Mouse (Mus musculus): Measurements from ENCODE around the gene Vps37c. TPM values are rescaled to one million over a fixed set of nuclear protein-coding genes. Genes with fewer than 3 reads are reported as not detected.

The Vps37c gene
- polyA plus RNA-seq, 1 experiment: not detected

DNA sequence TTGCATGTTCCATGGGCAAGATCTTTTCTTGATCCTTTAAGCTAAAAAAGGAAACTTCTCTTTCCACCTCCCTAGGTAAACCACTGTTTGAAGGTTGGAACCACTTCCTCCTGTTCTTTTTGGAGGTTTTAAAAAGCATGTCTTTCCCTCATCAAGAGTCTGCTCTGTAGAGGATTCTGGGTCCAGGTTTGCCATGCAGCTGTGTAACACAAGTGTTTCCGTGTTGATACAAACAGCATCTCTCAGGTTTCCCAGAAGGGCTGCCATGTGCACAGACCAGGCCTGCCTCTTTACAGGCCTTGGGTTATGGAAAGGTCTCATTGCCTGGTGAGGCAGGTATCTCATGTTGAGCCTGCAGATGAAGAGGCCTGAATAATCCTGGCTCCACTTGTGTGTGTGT lies 63.1 kb downstream of the Vps37c start:
- TF ChIP-seq POLR2A (IDR thresholded peaks at IDR 0.05; ENCODE audit: insufficient read depth, low read depth, low read length) (no peak), CTCF (IDR thresholded peaks at IDR 0.05; ENCODE audit: insufficient read depth, low read depth, low read length) (no peak)
- 85% methylated on average over 1 of the region's 1 CpGs for WGBS
- Histone ChIP-seq H3K27ac (ENCODE audit: insufficient read depth, low read depth, low read length) (no peak overlapping the region), H3K4me3 (ENCODE audit: insufficient read depth, low read depth, low read length) (no peak overlapping the region), H3K4me1 (ENCODE audit: control insufficient read depth, insufficient read depth, low read length) (no peaks in the 10 kb centered on the region)

DNA sequence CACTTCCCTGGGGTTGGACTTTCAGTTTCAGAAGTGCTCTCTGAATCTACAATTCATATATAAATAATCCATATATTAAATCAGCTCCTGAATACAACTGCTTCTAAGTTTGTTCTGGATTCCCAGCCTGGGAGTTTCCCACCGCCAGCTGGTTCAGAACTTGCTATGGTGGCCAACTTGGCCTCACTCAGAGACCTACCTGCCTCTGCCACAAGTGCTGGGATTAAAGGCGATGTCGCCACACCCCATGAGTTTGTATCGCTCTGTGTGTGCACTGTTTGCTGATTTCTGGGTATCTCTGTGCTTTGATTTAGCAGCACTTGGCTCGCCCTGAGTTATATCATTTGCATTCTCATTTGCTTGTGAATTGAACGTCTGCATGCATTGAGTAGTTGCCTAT lies 63.6 kb downstream of the Vps37c start:
- H3K27ac ChIP-seq (ENCODE audit: insufficient read depth, low read depth, low read length): no peak overlapping the region
- 88% methylated on average over 6 of the region's 6 CpGs for WGBS
- no peak overlapping the region for H3K4me3 ChIP-seq (ENCODE audit: insufficient read depth, low read depth, low read length)
- H3K4me1 ChIP-seq (ENCODE audit: control insufficient read depth, insufficient read depth, low read length): no peaks in the 10 kb centered on the region
- TF ChIP-seq CTCF (IDR thresholded peaks at IDR 0.05; ENCODE audit: insufficient read depth, low read depth, low read length) (no peak), POLR2A (IDR thresholded peaks at IDR 0.05; ENCODE audit: insufficient read depth, low read depth, low read length) (no peak)

DNA sequence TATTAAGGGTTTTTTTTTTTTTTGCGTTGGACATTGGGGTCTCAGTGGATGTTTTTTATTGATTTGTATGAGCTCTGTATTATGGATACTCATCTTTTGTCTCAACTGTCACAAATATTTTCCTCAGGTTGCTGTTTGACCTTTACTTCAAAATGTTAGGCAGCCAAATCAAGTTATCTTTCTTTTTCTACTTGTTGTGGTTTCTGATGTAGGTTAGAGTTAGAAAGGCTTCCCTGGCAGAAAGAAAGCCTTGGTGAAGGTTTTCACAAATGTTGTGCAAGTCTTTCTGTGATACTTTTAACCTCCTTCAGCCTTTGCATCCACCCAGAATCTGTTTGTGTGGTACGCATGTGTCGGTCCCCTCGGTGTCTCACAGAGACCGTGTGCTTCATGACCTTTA lies 64.1 kb downstream of the Vps37c start:
- H3K27ac ChIP-seq (ENCODE audit: insufficient read depth, low read depth, low read length): no peak overlapping the region
- TF ChIP-seq CTCF (IDR thresholded peaks at IDR 0.05; ENCODE audit: insufficient read depth, low read depth, low read length): no peak
- no peak for TF ChIP-seq POLR2A (IDR thresholded peaks at IDR 0.05; ENCODE audit: insufficient read depth, low read depth, low read length)
- no peak overlapping the region for H3K4me3 ChIP-seq (ENCODE audit: insufficient read depth, low read depth, low read length)
- WGBS: 93% methylated on average over 5 of the region's 5 CpGs
- H3K4me1 ChIP-seq (ENCODE audit: control insufficient read depth, insufficient read depth, low read length): no peaks in the 10 kb centered on the region

DNA sequence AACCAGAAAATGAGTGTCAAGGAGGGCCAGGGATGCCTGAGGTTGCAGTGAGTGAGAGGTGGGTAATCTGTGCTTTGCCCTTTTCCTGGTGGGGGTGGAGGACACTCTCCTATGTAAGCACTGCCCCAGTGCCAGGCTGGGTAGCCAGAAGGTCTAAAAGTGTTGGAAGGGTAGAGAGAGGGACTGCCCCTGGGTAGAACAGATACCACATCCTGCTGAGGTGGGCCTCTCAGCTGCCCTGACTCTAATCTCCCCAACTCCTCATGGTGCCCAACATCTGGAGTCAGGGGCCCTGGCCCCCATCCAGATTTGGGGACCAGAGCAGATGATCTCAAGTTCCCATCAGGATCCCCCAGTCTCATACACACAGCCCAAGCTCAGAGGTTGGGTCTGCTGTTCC lies 68.6 kb downstream of the Vps37c start:
- H3K27ac ChIP-seq (ENCODE audit: insufficient read depth, low read depth, low read length): no peak overlapping the region
- H3K4me3 ChIP-seq (ENCODE audit: insufficient read depth, low read depth, low read length): no peak overlapping the region
- TF ChIP-seq CTCF (IDR thresholded peaks at IDR 0.05; ENCODE audit: insufficient read depth, low read depth, low read length) (no peak), POLR2A (IDR thresholded peaks at IDR 0.05; ENCODE audit: insufficient read depth, low read depth, low read length) (no peak)
- peaks cover 4% of the 10 kb centered on the region; the same call in 1 of the 2 replicates for H3K4me1 ChIP-seq (ENCODE audit: control insufficient read depth, insufficient read depth, low read length)

DNA sequence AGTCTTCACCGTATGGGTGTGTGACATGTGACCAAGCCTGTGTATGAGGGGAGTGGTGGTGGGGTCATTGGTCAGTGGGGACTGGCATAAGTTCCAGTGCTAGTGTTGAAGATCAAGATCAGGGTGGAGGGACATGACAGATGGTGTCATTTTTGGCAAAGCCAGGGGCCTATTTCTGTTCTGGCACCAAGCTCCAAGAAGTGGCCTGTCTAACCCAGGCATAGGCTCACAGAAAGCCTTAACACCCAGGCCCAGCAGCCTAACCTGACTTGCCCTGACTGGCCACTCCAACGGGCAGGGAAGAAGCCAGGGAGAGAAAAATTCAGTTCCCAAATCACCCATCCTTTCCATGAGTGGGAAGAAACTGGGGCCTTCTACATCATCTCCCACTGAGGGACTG lies 69.0 kb downstream of the Vps37c start:
- WGBS: 86% methylated on average over 2 of the region's 2 CpGs
- Histone ChIP-seq H3K27ac (ENCODE audit: insufficient read depth, low read depth, low read length) (no peak overlapping the region), H3K4me1 (ENCODE audit: control insufficient read depth, insufficient read depth, low read length) (peaks cover 4% of the 10 kb centered on the region; the same call in 1 of the 2 replicates), H3K4me3 (ENCODE audit: insufficient read depth, low read depth, low read length) (no peak overlapping the region)
- no peak for TF ChIP-seq CTCF (IDR thresholded peaks at IDR 0.05; ENCODE audit: insufficient read depth, low read depth, low read length)
- TF ChIP-seq POLR2A (IDR thresholded peaks at IDR 0.05; ENCODE audit: insufficient read depth, low read depth, low read length): no peak

DNA sequence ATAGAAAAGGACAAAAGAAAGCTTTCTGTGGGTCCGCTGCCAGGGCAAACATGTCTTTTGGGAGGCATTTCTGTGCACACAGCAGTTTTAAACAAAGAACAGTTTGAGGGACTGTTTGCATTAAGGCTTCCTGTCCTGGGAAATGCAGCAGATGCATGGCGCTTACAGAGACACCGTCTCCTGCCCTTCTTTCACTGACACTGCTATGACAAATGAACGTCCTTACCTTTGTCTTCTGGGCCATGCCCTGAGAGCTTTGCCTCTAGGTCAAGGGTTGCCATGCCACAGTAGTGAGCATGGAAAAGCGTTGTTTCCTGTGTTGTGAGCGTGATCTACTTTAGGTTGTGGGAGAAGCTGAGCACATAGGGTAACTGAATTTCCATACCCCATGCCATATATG lies 70.2 kb downstream of the Vps37c start:
- TF ChIP-seq POLR2A (IDR thresholded peaks at IDR 0.05; ENCODE audit: insufficient read depth, low read depth, low read length): no peak
- TF ChIP-seq CTCF (IDR thresholded peaks at IDR 0.05; ENCODE audit: insufficient read depth, low read depth, low read length): no peak
- Histone ChIP-seq H3K27ac (ENCODE audit: insufficient read depth, low read depth, low read length) (no peak overlapping the region), H3K4me1 (ENCODE audit: control insufficient read depth, insufficient read depth, low read length) (peaks cover 4% of the 10 kb centered on the region), H3K4me3 (ENCODE audit: insufficient read depth, low read depth, low read length) (no peak overlapping the region)
- WGBS: 80% methylated on average over 6 of the region's 6 CpGs

DNA sequence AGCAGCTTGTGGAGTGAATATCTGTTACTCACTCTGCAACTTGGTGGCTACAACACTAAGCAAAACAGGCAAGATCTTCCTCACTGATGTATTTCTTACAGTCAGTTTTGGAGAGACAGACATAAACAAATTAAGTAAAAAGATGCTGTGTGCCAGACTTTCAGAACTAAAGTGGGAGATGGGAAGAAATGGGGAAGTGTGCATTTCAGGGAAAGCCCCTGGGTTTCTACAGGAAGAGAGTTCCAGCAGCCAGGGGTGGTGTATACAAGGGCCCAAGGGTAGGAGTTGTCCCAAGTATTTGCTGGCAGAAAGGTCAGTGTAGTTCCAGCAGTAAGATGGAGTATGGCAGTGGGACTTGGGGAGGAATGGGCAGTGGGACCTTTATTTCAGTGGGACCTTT lies 71.0 kb downstream of the Vps37c start:
- Histone ChIP-seq H3K4me1 (ENCODE audit: control insufficient read depth, insufficient read depth, low read length) (peaks cover 4% of the 10 kb centered on the region), H3K4me3 (ENCODE audit: insufficient read depth, low read depth, low read length) (no peak overlapping the region), H3K27ac (ENCODE audit: insufficient read depth, low read depth, low read length) (no peak overlapping the region)
- TF ChIP-seq POLR2A (IDR thresholded peaks at IDR 0.05; ENCODE audit: insufficient read depth, low read depth, low read length) (no peak), CTCF (IDR thresholded peaks at IDR 0.05; ENCODE audit: insufficient read depth, low read depth, low read length) (no peak)

DNA sequence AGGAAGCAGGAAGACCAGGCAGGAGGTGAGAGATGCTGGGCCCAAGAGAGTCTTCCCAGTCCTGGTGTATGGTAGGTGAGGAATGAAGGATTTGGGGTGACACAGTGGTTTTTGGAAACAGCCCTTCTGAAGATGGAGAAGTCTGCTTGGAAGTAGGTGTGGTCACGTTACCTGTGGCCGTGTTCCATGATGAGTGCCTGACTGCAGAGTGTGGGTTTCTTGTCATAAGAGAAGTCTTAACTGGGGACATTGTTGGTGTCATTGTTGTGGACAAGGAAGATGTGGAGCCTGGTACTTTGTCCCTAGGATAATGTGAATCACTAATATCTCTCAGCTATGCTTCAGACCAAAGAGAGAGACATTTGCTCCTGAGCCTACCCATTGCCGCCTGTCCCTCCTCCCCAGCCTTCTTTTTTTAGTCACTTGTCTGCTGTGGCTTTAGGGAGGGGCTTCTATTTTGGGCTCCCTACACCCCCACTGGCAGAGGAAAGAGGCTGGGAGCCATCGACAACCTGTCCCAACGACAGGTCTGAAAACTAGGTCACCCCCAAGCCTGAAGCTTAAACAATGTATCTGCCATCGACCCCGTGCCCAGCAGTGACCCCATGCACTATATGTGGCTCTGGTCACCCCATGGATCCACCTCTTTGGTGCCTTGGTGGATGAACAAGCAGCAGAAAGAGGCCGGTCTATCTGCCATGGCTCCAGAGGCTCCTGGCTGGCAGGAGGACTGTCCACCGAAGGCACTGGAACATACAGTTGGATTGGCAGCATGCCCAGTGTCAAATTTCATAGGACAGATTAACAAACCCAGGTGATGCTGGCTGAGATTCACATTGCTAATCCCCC lies 71.7 kb downstream of the Vps37c start:
- TF ChIP-seq POLR2A (IDR thresholded peaks at IDR 0.05; ENCODE audit: insufficient read depth, low read depth, low read length) (no peak), CTCF (IDR thresholded peaks at IDR 0.05; ENCODE audit: insufficient read depth, low read depth, low read length) (no peak)
- H3K27ac ChIP-seq (ENCODE audit: insufficient read depth, low read depth, low read length): no peak overlapping the region
- 72% methylated on average over 9 of the region's 9 CpGs for WGBS
- H3K4me3 ChIP-seq (ENCODE audit: insufficient read depth, low read depth, low read length): no peak overlapping the region
- H3K4me1 ChIP-seq (ENCODE audit: control insufficient read depth, insufficient read depth, low read length): peaks cover 4% of the 10 kb centered on the region

DNA sequence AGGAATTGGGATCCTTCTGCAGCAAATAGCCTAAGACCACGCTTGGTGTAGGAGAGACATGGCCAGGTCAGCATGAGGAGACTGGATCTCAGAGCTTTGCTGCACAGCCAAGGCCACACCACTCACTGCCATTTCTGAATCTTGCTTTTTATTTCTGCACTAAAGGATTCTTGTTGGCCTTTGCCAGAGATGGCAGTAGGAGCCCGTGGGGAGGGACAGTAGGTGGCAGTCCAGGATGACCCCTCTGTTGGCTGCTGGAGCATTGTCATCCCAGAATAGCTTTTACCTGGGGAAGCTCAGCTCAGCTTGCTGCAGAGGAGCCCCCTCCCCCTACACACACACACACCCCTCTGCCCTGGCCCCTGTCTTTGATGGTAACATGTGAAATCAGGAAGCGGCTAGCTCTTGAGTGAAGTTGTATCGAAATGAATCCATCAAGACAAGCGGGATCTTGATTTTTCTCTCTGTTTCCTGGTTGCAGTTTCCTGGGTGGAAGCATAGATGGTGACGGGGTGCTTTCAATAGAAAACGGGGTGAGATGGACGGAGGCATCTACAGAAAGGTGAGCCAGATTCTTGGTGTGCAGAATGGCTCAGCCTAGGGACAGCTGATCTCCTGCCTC lies 73.4 kb downstream of the Vps37c start:
- 88% methylated on average over 8 of the region's 8 CpGs for WGBS
- no peak overlapping the region for H3K4me3 ChIP-seq (ENCODE audit: insufficient read depth, low read depth, low read length)
- peaks cover 4% of the 10 kb centered on the region for H3K4me1 ChIP-seq (ENCODE audit: control insufficient read depth, insufficient read depth, low read length)

More for the DNA sequence above, 73.4 kb downstream of the Vps37c start:
- TF ChIP-seq POLR2A (IDR thresholded peaks at IDR 0.05; ENCODE audit: insufficient read depth, low read depth, low read length): no peak
- no peak for TF ChIP-seq CTCF (IDR thresholded peaks at IDR 0.05; ENCODE audit: insufficient read depth, low read depth, low read length)
- H3K27ac ChIP-seq (ENCODE audit: insufficient read depth, low read depth, low read length): no peak overlapping the region

Data from olfactory bulb, adult 2 months (tissue).